Comparison of ENCODE assay signal across 13 mouse cellular contexts in genomic region chr5:144231410-144231809, GRCm38 (mm10). TPM values are rescaled to one million over a fixed set of nuclear protein-coding genes. Genes with fewer than 3 reads are reported as not detected.
DNase-seq lines count a peak whose midpoint lies in the region; ATAC-seq and TF ChIP-seq lines count a peak whose summit lies in the region.
"Had no signal": no experiment of that assay in that cellular context is flagged by ENCODE, and none has a peak within 500 bp of the region (broad histone marks: within the 10 kb centered on the region; RNA-seq: fewer than 3 reads in every experiment).

No protein-coding gene starts in this region.

- no peaks in the 10 kb centered on the region for H3K9me3 ChIP-seq in liver, embryonic 12.5 days (replicated peaks)
- H3K9me3 ChIP-seq in CH12.LX (replicated peaks; ENCODE audit: low read length) = peaks cover 7% of the 10 kb centered on the region
- H3K9me3 ChIP-seq in heart, embryonic 11.5 days (replicated peaks; ENCODE audit: control insufficient read depth, low read length) = no peaks in the 10 kb centered on the region

- peak; percentile 57 for DNase-seq in liver, adult 2 months (ENCODE audit: extremely low read depth, low read depth, low spot score)
- peak; percentile 46 for DNase-seq in CH12.LX (ENCODE audit: extremely low read depth)
- peak; percentile 68 for DNase-seq in adipocyte (ENCODE audit: low spot score)
- DNase-seq in frontal cortex, adult 2 months (ENCODE audit: extremely low spot score in 1 of 2, low spot score in 1 of 2) = no peak
- DNase-seq in heart, postnatal 10 days = no peak
- DNase-seq: cerebellum, postnatal 10 days; heart, adult 11 months; midbrain, embryonic 14.5 days; thymus, postnatal 14 days had no signal

- no peak overlapping the region for H3K9ac ChIP-seq in liver, adult 2 months (ENCODE audit: low read depth, low read length)
- H3K9ac ChIP-seq in liver, embryonic 12.5 days = no peak overlapping the region
- H3K9ac ChIP-seq in CH12.LX (ENCODE audit: insufficient read depth, low read depth) = no peak overlapping the region
- H3K9ac ChIP-seq in heart, embryonic 11.5 days (ENCODE audit: low read depth, low read length) = no peak overlapping the region

- no peak overlapping the region for H3K4me3 ChIP-seq in liver, adult 2 months (ENCODE audit: insufficient read depth, low read depth, low read length)
- H3K4me3 ChIP-seq in liver, embryonic 12.5 days = no peak overlapping the region
- H3K4me3 ChIP-seq in CH12.LX (replicated peaks in 1 of 3; ENCODE audit: low read depth in 2 of 3, low read length in 2 of 3, poor library complexity in 1 of 3) = no peak overlapping the region
- no peak overlapping the region for H3K4me3 ChIP-seq in heart, embryonic 11.5 days (ENCODE audit: low read depth, low read length)

- no peak for TF ChIP-seq POLR2A in liver, adult 2 months (IDR thresholded peaks at IDR 0.05; ENCODE audit: extremely low read depth, insufficient read depth, low read length)
- TF ChIP-seq POLR2A in CH12.LX (IDR thresholded peaks at IDR 0.05; ENCODE audit: low read depth, low read length) = no peak

- no peak for TF ChIP-seq EP300 in CH12.LX (IDR thresholded peaks at IDR 0.05; ENCODE audit: low read length)

- intact Hi-C loops in heart, postnatal 10 days (cut with DNase I) = no loop called here

- no peak overlapping the region for H3K27ac ChIP-seq in liver, adult 2 months (replicated peaks; ENCODE audit: insufficient read depth, low read depth, low read length)
- H3K27ac ChIP-seq in liver, embryonic 12.5 days = no peak overlapping the region
- H3K27ac ChIP-seq in CH12.LX (ENCODE audit: insufficient read depth, low read depth) = no peak overlapping the region
- no peak overlapping the region for H3K27ac ChIP-seq in heart, embryonic 11.5 days (ENCODE audit: low read depth, low read length)

- no peaks in the 10 kb centered on the region for H3K79me2 ChIP-seq in liver, adult 2 months (ENCODE audit: control insufficient read depth, insufficient read depth, low read length)
- H3K79me2 ChIP-seq in CH12.LX (replicated peaks; ENCODE audit: control insufficient read depth, extremely low read depth, insufficient read depth, poor library complexity, severe bottlenecking) = no peaks in the 10 kb centered on the region

- no peaks in the 10 kb centered on the region for H3K36me3 ChIP-seq in liver, adult 2 months (ENCODE audit: control insufficient read depth, insufficient read depth, low read length)
- H3K36me3 ChIP-seq in liver, embryonic 12.5 days = no peaks in the 10 kb centered on the region
- H3K36me3 ChIP-seq in CH12.LX (replicated peaks in 1 of 2; ENCODE audit: control insufficient read depth in 1 of 2, insufficient read depth in 1 of 2, low read length in 1 of 2) = no peaks in the 10 kb centered on the region
- H3K36me3 ChIP-seq in heart, embryonic 11.5 days (ENCODE audit: control insufficient read depth, insufficient read depth, low read length) = no peaks in the 10 kb centered on the region

- WGBS in liver, adult 2 months = 64% methylated on average over 1 of the region's 1 CpGs
- WGBS in liver, embryonic 12.5 days (ENCODE audit: insufficient replicate concordance) = 45% methylated on average over 1 of the region's 1 CpGs
- 57% methylated on average over 1 of the region's 1 CpGs for WGBS in heart, embryonic 11.5 days (ENCODE audit: insufficient replicate concordance)

- TF ChIP-seq CTCF in liver, adult 2 months (IDR thresholded peaks at IDR 0.05; ENCODE audit: low read depth, low read length) = peak; percentile 51
- peak; percentile 25 to 53; a peak in 3 of 4 replicates for TF ChIP-seq CTCF in CH12.LX (conservative IDR thresholded peaks at IDR 0.05 in 1 of 2, IDR thresholded peaks at IDR 0.05 in 1 of 2; ENCODE audit: low read depth in 2 of 2, low read length in 2 of 2)

- TF ChIP-seq RAD21 in CH12.LX (IDR thresholded peaks at IDR 0.05; ENCODE audit: low read depth, low read length) = peak; percentile 22

- peaks cover 11% of the 10 kb centered on the region for H3K4me1 ChIP-seq in liver, adult 2 months (ENCODE audit: control insufficient read depth, insufficient read depth, low read length)
- peaks cover under 1% of the 10 kb centered on the region for H3K4me1 ChIP-seq in liver, embryonic 12.5 days
- H3K4me1 ChIP-seq in CH12.LX (ENCODE audit: control insufficient read depth in 1 of 2, insufficient read depth in 2 of 2) = no peaks in the 10 kb centered on the region; a peak in 1 of 4 replicates
- no peaks in the 10 kb centered on the region for H3K4me1 ChIP-seq in heart, embryonic 11.5 days (ENCODE audit: control insufficient read depth, insufficient read depth, low read length)

- in situ Hi-C loops in CH12.LX (cut with MboI; ENCODE audit: low pct_ligation_motif_present, low pct_unique_long_range_greater_than_20kb, low sequenced_read_pairs) = no loop called here

- H3K4me2 ChIP-seq in liver, embryonic 12.5 days = no peak overlapping the region
- H3K4me2 ChIP-seq in CH12.LX (ENCODE audit: insufficient read depth, low read depth, poor library complexity, severe bottlenecking) = no peak overlapping the region
- H3K4me2 ChIP-seq in heart, embryonic 11.5 days = no peak overlapping the region

- H3K27me3 ChIP-seq in liver, adult 2 months (ENCODE audit: control insufficient read depth, insufficient read depth, low read length) = no peaks in the 10 kb centered on the region
- H3K27me3 ChIP-seq in liver, embryonic 12.5 days (replicated peaks) = no peaks in the 10 kb centered on the region
- H3K27me3 ChIP-seq in CH12.LX (replicated peaks) = no peaks in the 10 kb centered on the region
- no peaks in the 10 kb centered on the region for H3K27me3 ChIP-seq in heart, embryonic 11.5 days (ENCODE audit: control insufficient read depth, insufficient read depth, low read length)

- ATAC-seq in liver, embryonic 12.5 days = no peak
- ATAC-seq in megakaryocyte-erythroid progenitor cell, adult 5-6 weeks (replicated peaks; ENCODE audit: low FRiP score, low TSS enrichment, poor library complexity, severe bottlenecking) = peak; percentile 55; the same call in 1 of the 2 replicates
- ATAC-seq in heart, embryonic 11.5 days (replicated peaks; ENCODE audit: insufficient number of reproducible peaks, low FRiP score, low TSS enrichment) = no peak
- ATAC-seq: inflammation-experienced regulatory T-cells, adult 6 months had no signal

- dilution Hi-C loops in CH12.LX (cut with MboI; ENCODE audit: extremely low pct_ligation_motif_present, extremely low pct_unique_long_range_greater_than_20kb, low sequenced_read_pairs) = no loop called here

TF ChIP-seq in CH12.LX, 34 proteins besides CTCF, POLR2A, EP300 and RAD21:
- TF ChIP-seq SMC3 (IDR thresholded peaks at IDR 0.05; ENCODE audit: low read depth, low read length) (peak; percentile 40), HCFC1 (IDR thresholded peaks at IDR 0.05; ENCODE audit: low read depth, low read length) (no peak), ETS1 (conservative IDR thresholded peaks at IDR 0.05; ENCODE audit: low read depth, low read length) (no peak), NRF1 (IDR thresholded peaks at IDR 0.05; ENCODE audit: low read depth, low read length) (no peak), USF1 (IDR thresholded peaks at IDR 0.05; ENCODE audit: low read depth, low read length) (no peak)

RNA-seq across cellular contexts. Expression of gene Tecpr1, which starts 8.0 kb away (rescaled TPM):
- total RNA-seq in liver, adult 2 months (2014; rRNA removed) = 5.9 and 6.6 TPM in 2 replicates
- 9.3 and 13.0 TPM in 2 replicates for polyA plus RNA-seq in liver, adult 2 months (2012; rRNA removed)
- polyA plus RNA-seq in liver, embryonic 12.5 days (2016; fragmentation: Nextera tagmentation; extraction: Ambion mirVana) = 4.8 TPM in 2 replicates
- 5.3 and 6.0 TPM in 2 replicates for total RNA-seq in CH12.LX (2012; rRNA removed)
- total RNA-seq in CH12.LX (2014; rRNA removed) = 2.2 and 2.8 TPM in 2 replicates
- polyA plus RNA-seq in CH12.LX (2012; ENCODE audit: insufficient read length, low read depth) = 5.8 and 6.2 TPM in 2 replicates
- 3.8 and 9.4 TPM in 2 replicates for total RNA-seq in megakaryocyte-erythroid progenitor cell, adult 5-6 weeks (2014; fragmentation: Nextera tagmentation)
- 1.7 and 5.1 TPM in 2 replicates for total RNA-seq in megakaryocyte-erythroid progenitor cell, adult 5-6 weeks (2017)
- polyA plus RNA-seq in heart, embryonic 11.5 days (2014; fragmentation: Nextera tagmentation; extraction: Ambion mirVana) = 12.1 and 13.2 TPM in 2 replicates
- polyA plus RNA-seq in frontal cortex, adult 2 months (2012; rRNA removed) = 69.5 and 71.7 TPM in 2 replicates
- total RNA-seq in heart, postnatal 10 days (2021) = 10 to 100 TPM; 31.2 to 32.4 TPM

RNA-seq across cellular contexts. Expression of gene Bri3, which starts 12.8 kb away (rescaled TPM):
- 24.9 and 29.5 TPM in 2 replicates for total RNA-seq in liver, adult 2 months (2014; rRNA removed)
- polyA plus RNA-seq in liver, adult 2 months (2012; rRNA removed) = 74.6 and 85.7 TPM in 2 replicates
- 37.7 and 40.3 TPM in 2 replicates for polyA plus RNA-seq in liver, embryonic 12.5 days (2016; fragmentation: Nextera tagmentation; extraction: Ambion mirVana)
- total RNA-seq in CH12.LX (2012; rRNA removed) = 18.0 and 20.3 TPM in 2 replicates
- 9.3 and 12.6 TPM in 2 replicates for total RNA-seq in CH12.LX (2014; rRNA removed)
- polyA plus RNA-seq in CH12.LX (2012; ENCODE audit: insufficient read length, low read depth) = 41.7 and 44.0 TPM in 2 replicates
- total RNA-seq in megakaryocyte-erythroid progenitor cell, adult 5-6 weeks (2014; fragmentation: Nextera tagmentation) = 29.3 and 44.6 TPM in 2 replicates
- 11.2 and 17.9 TPM in 2 replicates for total RNA-seq in megakaryocyte-erythroid progenitor cell, adult 5-6 weeks (2017)
- polyA plus RNA-seq in heart, embryonic 11.5 days (2014; fragmentation: Nextera tagmentation; extraction: Ambion mirVana) = 108 and 110 TPM in 2 replicates
- 89.6 and 105 TPM in 2 replicates for polyA plus RNA-seq in frontal cortex, adult 2 months (2012; rRNA removed)
- 100 to 1,000 TPM; 165 to 171 TPM for total RNA-seq in heart, postnatal 10 days (2021)

RNA-seq across cellular contexts. Expression of gene Bhlha15, which starts 41.3 kb away (rescaled TPM):
- 0.13 and 0.18 TPM in 2 replicates for total RNA-seq in liver, adult 2 months (2014; rRNA removed)
- 0.04 and 0.70 TPM in 2 replicates for polyA plus RNA-seq in liver, adult 2 months (2012; rRNA removed)
- polyA plus RNA-seq in liver, embryonic 12.5 days (2016; fragmentation: Nextera tagmentation; extraction: Ambion mirVana) = 0.86 and 0.94 TPM in 2 replicates
- 6.1 and 9.1 TPM in 2 replicates for total RNA-seq in CH12.LX (2012; rRNA removed)
- 0.90 and 1.00 TPM in 2 replicates for total RNA-seq in CH12.LX (2014; rRNA removed)
- 4.0 TPM in 2 replicates for polyA plus RNA-seq in CH12.LX (2012; ENCODE audit: insufficient read length, low read depth)
- total RNA-seq in megakaryocyte-erythroid progenitor cell, adult 5-6 weeks (2014; fragmentation: Nextera tagmentation) = not detected in 2 replicates
- total RNA-seq in megakaryocyte-erythroid progenitor cell, adult 5-6 weeks (2017) = 0.05 TPM in 1 of 2 replicates, not detected in the other
- 0.63 and 0.79 TPM in 2 replicates for polyA plus RNA-seq in heart, embryonic 11.5 days (2014; fragmentation: Nextera tagmentation; extraction: Ambion mirVana)
- polyA plus RNA-seq in frontal cortex, adult 2 months (2012; rRNA removed) = 0.04 and 0.11 TPM in 2 replicates
- total RNA-seq in heart, postnatal 10 days (2021) = not detected
- polyA plus RNA-seq: midbrain, embryonic 14.5 days had no signal

Comparison
In these comparisons a context has a peak if more than half of its experiments do, and no peak if none do; other contexts are left out.
1. DNase-seq: peak in liver, adult 2 months (single experiment), CH12.LX (single experiment) and adipocyte (single experiment); none in frontal cortex, adult 2 months (0 of 2) and heart, postnatal 10 days (0 of 2).